Mouse (Mus musculus) layer of hippocampus, adult 9-10 months (tissue): ENCODE results near the gene Gm5901.

Experiments
- DNase-seq: peaks from one replicate; pipeline ENCODE4 v3.0.0; 2022; ENCODE audit warnings: low spot score

The Gm5901 gene

GRCm38 (mm10) chr7:105404268-105404667 lies 29.4 kb downstream of the Gm5901 start, which contains the start of gene Cnga4:
Gene Cnga4, plus strand, starts transcription at chr7:105404568.
- no peak for DNase-seq

GRCm38 (mm10) chr7:105406322-105406721 lies 31.5 kb downstream of the Gm5901 start:
- DNase-seq = no peak

- DNase-seq = peak; percentile 78
Observed at GRCm38 (mm10) chr7:105411874-105412632, 37.2 kb downstream of the Gm5901 start.

GRCm38 (mm10) chr7:105414385-105414784 lies 39.5 kb downstream of the Gm5901 start:
- no peak for DNase-seq

- DNase-seq = no peak
Observed at GRCm38 (mm10) chr7:105416529-105416928, 41.7 kb downstream of the Gm5901 start.

GRCm38 (mm10) chr7:105418106-105418505 lies 43.3 kb downstream of the Gm5901 start:
- DNase-seq = no peak

- DNase-seq = no peak
Observed at GRCm38 (mm10) chr7:105420903-105421302, 46.1 kb downstream of the Gm5901 start.

- no peak for DNase-seq
Observed at GRCm38 (mm10) chr7:105424368-105424767, 49.5 kb downstream of the Gm5901 start.

GRCm38 (mm10) chr7:105425424-105426043 lies 50.7 kb downstream of the Gm5901 start, which contains the start of gene Cckbr:
Gene Cckbr, plus strand, starts transcription at chr7:105425731.
- no peak for DNase-seq

GRCm38 (mm10) chr7:105426051-105426450 lies 51.2 kb downstream of the Gm5901 start:
- no peak for DNase-seq
